Mouse (Mus musculus) layer of hippocampus, adult 9-11 months (tissue): ENCODE measurements at regions not wholly inside any gene's neighbourhood (a gene's known extent, or its start where the extent isn't known, plus 50 kb on each side); places are given as distances from the start of the nearest gene placed in this dataset.

ENCODE experiments used
- DNase-seq: peaks from one replicate; pipeline ENCODE4 v3.0.0; 2022

DNA sequence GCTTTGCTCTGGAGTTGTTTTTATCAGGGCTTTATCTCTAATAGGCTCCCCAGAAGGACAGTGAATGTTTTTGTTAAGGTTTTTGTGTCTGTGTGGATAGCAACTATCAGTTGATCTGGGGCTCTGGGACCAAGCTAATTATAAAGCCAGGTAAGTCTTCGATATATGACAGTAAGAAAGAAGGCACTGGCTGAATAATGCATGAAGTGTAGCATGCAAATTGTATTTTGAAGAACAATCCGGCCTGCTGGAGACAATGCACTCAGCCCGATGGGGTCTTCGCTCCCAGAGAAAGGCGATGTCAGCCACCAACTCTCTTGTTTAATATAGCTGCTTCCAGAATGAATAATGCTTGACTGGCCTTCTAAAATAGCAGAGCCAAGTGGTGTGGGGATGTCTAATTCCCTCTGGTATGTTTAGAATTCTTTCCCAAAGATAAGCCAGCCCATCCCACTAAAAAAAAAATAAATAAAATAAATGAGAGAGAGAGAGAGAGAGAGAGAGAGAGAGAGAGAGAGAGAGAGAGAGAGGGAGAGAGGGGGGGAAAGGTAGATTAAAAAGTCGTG is 68.6 kb downstream of the Dad1 start:
- DNase-seq: no peak

DNA sequence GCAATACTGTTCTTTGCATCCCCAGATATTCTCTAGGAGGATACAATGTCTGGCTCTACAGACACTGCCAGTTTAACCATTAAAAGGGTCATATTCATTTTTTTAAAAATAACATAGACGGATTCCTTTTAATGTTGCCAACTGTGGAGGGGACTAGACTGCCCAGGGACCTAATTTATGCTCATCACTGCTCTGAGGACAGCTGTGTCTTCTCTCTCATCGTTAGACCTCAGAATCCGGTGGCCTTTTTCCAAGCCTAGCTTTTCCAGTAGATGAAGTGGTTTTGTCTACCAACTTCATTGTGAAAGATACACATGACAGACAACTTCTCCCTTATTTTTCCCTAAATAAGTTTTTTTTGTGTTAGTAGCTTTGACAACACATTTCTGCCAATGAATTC is 70.0 kb downstream of the Dad1 start:
- DNase-seq: no peak

DNA sequence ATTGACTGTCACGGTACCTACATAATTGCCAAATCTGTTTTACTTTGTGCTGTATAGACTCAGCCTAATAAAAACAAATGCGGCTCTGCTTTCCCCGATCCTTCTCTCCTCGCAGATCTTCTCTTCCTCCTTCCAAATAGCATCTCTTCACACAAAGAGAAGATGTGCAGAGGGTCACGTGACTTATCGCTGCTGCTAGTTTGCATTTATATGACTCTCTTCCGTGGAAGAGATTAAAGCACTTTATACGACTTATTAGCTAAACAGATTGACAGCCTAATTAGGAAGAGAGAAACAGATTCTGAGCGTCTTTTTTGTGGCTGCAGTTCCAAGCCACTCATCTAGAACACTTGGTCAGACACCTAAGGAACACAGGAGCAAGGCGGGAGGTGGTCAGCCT is 71.1 kb downstream of the Dad1 start:
- DNase-seq: no peak

DNA sequence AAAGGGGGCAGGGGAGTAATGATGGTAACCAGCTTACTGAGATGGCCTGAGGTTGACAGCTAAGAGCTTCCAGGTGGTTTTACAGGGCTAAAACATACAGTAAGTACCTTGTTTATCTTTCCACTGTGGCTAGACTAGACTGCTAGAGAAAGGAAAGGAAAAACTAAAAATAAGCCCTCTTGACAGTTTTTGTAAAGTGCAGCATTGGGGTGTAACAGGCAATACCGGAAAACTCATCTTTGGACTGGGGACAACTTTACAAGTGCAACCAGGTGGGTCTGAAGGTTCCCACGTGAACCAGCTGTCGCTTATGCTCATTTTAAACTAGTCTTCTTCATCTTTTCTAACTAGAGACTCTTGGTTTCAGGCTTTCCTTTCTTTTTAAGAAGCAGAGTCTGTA is 72.6 kb downstream of the Dad1 start:
- DNase-seq: no peak

DNA sequence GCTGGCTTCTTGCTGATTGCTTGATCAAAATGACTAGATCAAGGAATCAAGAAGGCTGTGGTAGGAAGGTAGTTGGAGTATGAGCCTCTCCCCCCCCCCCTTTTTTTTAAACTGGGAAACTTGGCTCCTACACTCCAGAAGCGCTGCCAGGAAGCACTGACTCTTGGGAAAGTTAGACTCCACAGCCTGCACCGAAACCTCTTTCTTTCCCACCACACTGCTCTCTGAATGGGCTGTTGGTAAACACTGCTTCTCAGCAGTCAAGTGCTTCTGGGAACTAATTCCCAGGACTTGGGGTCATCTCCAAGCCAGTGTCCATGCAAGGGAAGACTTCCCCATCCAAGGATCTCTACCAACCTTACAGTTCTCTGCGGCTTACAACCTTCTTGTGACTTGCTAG is 73.2 kb downstream of the Dad1 start:
- no peak for DNase-seq

DNA sequence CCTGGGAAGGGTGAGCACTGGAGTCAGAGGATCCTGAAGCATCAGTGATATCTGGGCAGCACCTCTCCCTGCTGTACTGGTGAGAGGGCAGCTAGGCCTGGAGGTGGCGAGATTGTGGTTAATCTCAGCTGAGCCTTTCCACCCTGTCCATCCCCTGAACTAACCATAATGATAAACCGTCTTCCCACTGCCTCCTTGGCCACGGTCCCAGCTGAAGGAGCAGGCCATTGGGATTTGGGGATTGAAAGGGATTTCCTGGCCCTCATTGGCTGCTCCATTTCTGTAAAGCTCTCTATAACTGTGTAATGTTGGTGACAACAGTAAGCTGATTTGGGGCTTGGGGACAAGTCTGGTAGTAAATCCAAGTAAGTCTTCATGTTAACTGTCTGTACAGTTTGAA is 73.6 kb downstream of the Dad1 start:
- DNase-seq: no peak

DNA sequence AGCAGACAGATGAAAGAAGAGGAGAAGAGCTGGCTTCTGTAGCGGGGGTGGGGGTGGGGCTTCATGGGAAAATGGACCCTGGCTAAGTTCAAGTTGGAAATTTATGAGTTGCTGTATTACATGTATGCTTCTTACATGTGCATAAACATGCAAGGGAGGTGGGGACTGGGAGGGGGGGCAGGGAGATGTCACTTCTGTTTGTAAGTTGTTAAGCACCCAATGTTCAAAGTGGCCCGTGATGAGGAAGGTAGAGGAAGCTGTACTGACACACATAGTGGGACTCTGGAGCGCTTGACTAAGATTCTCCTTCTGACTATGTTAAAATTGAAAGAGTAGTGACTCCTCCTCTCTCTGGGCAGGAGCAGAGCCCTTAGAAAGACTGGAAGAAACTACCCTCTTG is 75.0 kb downstream of the Dad1 start:
- no peak for DNase-seq

DNA sequence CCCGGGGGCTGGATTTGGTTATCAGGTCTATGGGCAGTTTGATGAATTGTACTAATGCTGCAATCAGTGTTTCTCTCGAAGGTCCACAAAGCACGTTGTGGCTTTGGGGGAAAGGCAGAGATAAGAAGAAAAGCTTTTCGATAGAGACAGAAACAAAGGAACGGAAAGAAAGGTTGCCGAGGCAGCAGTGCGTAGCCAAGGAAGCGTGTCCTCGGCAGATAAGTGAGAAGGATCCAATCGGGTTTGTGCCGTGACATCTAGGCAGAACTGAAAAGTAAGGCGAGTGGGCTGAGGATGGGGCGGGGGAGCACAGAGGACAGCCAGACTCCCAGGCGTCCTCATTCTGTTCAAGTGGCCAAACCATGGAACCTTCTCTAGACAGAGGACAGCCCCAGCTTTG is 77.4 kb downstream of the Dad1 start:
- DNase-seq: no peak

DNA sequence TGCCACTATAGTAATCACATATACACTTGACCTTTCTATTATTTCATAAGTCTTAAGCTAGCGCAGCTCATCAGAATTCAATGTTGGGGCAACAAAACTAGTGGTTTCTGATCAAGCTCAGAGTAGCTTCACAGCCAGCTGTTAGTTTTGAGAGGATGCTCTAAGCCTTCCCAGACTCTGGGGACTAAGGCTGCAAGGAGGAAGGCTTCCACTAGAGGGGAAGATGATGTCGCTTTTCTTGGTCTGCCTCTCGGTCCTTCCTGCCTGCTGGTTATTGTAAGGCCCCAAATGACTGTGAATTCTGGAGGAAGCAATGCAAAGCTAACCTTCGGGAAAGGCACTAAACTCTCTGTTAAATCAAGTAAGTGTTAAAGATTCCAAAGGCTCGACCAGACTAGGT is 78.4 kb downstream of the Dad1 start:
- no peak for DNase-seq

DNA sequence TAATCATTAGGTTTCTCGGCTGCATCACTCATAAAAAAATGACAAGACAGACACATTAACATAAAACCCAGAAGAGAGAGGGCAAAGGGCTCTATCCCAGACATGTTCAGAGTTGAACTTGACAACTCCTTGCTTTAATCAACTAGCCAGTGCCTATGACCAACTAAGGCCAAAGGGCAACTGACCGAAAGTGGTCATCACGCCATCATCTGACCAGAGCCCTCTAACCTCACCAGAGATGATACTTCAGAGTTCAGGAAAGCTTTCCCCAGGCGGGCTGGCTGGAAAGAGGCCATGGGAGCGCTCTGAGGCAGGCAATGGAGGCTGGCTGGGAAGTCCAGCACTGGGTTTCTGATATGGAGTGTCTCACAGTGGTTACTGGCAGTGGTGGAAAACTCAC is 80.6 kb downstream of the Dad1 start:
- no peak for DNase-seq

DNA sequence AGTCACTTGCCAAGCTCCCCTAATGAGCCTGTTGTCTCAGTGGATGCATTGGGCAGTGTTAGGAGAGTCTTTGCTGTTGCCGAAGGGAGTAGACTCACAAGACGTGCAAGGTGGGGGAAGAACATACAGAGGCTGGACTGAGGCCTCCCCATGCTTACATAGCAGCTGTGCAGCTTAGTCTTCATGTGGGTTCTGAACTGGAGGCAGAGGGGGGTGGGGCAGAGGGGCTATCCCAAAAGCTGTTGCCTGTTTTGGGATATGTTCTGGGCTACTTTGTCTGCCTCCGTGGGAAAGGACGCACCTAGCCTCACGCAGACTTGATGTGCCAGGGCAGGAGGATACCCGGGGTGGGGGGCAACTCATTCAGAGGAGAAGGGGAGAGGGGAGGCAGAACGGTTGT is 84.7 kb downstream of the Dad1 start:
- no peak for DNase-seq

DNA sequence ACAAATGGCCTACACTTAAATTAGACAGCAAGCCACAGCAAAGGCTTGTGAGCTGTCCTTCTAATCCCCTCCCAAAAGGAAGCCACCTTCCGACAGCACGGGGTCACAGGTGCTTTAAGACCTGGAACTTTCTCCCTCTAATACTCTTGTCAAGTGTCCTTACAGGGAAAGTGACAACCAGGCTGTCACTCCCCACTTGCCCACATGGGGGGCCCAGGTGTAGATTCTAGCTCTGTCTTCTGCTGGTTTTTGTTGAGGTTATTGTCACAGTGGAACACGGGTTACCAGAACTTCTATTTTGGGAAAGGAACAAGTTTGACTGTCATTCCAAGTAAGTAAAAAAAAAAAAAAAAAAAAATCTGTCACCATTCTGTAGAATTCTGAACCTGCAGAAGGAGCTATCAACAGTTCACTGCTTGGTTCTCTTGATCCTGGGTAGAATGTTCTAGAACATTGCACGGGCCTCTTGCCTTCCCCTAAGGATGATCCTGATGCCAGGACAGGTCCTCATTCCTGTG is 85.4 kb downstream of the Dad1 start:
- DNase-seq: no peak

DNA sequence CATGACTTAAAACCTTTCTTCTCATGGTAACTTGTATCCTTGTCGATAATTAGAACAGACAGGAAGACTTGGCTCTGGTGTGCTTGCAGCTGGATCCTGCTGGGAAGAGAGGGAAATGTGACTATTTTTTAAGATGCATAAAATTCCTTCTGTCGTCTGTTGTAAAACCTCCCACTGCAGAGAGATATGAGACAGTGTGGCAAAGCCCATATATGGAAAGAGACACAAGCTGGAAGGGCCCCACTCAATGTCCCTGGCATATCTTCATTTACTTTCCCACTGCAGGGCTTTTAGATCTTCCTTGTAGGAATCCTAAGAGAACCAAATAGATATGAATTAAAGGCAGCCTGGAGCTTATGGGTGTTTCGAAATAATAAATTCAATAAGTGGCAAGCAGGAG is 87.8 kb downstream of the Dad1 start:
- DNase-seq: no peak

DNA sequence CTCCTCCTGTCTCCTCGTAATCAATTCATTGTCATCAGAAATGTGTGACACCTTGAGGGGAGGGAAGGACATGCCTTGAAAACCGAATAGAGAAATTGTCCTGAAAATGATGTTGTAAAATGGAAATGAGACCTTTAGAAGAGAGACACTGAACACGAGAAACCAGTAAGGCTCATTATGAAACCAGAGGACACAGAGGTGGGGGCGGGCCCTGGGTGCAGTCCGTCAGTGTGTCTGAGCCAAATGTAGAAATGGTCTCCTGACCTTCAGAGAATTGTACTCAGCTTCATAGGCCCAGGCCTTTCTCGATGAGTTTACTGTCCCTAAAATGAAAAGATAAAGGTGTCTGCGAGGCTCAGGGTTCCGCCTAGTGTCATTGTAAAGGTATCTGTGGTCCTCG is 89.0 kb downstream of the Dad1 start:
- no peak for DNase-seq

DNA sequence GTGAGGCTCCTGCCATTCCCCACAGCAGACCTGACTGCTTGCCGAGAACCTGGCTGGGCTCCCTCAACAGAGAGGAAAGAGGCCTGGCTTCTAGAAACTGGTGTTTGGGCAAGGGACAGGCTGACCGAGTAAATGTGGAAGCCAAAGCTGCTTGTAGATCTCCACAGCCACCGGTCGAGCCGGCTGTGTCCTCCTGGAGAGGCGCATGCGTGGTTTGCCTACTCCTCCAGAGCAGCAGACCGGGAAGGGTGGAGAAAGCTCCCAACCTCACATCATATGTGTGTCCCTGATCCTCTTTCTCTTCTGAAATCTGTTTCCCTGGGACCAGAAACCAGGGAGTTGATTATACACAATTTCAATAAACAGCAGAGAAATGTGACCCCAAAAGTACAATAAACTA is 92.0 kb downstream of the Dad1 start:
- DNase-seq: no peak

DNA sequence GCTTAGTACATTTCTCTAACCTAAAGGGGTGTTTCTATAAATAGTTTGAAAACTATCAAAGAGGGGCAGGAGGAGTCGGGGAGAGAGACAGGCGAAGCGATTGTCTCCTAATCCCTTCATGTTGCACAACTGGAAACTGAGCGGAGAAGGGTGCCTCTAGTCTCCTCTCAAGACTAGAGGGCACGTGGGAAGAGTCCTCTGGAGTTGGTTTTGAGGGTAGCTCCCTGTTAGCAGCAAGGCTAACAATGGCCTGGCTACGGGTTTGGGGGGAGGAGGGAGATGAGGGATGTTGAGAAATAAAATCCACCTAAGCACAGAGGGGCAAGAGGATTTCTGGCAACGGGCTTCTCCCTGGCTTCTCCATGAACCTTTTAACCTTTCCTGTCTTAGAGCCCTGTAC is 92.7 kb downstream of the Dad1 start:
- DNase-seq: no peak

DNA sequence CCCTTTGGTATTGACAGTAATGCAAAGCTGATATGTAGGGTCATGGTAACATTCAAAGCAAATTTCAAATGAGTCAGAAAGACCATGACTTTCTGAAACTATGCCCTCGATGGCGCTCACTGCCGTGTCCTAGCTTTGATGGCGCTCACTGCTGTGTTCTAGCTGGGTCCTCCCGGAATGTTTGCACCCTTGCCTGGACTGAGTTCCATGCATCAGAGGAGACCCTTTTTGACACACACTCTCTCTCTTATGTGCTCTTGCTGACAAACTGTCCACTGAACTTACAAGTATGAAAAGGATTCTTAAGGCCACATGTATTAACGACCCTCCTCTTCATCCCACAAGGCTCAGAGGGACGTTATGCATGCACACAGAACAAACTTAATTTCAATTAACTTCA is 94.1 kb downstream of the Dad1 start:
- no peak for DNase-seq

DNA sequence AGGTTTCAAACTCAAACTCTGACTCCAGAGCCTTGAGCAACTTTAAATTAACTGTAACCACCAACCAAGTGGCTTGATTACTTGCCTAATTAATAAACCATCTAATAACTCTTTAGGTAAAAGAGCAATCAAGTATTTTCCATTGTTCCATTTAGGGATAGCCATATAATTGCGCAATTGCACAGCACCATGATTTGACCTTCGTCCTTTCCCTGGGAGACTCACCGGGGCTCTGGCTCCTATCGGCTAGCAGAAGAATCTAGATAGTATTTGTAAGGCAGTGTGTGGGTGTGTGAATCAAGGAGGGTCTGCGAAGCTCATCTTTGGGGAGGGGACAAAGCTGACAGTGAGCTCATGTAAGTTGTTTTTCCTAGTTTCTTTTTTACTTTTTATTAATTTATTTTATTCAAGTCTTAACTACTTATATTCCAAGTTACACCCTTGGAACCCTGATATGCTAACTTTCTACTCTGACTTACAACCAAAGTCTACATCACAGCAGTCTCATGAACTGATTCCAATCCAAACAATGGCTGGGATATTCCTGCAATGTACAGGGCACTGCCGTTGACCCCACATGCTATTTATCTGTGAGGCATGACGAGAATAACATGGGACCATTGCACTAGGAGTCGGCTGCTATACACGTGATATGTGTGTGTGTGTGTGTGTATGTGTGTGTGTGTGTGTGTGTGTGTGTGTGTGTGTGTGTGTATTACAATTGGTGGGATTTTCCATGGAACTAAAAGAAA is 95.5 kb downstream of the Dad1 start:
- no peak for DNase-seq

DNA sequence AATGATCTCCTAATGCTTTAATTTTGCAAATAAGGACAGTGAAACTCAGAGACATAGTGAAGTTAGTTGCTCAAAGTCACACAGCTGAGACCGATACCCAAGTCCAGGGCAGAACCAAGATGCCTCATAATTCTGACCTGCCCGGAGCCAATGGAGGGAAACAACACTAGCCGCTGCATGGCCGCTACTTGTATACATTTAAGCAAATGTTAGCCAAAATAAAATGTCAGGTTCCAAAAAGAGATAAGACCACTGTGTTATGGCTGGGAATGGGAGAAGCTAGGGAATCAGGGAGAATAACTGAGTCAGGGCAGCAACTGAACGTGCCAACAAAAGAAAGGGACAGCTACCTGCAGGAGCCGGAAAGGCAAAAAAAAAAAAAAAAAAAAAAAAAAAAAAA is 97.4 kb downstream of the Dad1 start:
- no peak for DNase-seq

DNA sequence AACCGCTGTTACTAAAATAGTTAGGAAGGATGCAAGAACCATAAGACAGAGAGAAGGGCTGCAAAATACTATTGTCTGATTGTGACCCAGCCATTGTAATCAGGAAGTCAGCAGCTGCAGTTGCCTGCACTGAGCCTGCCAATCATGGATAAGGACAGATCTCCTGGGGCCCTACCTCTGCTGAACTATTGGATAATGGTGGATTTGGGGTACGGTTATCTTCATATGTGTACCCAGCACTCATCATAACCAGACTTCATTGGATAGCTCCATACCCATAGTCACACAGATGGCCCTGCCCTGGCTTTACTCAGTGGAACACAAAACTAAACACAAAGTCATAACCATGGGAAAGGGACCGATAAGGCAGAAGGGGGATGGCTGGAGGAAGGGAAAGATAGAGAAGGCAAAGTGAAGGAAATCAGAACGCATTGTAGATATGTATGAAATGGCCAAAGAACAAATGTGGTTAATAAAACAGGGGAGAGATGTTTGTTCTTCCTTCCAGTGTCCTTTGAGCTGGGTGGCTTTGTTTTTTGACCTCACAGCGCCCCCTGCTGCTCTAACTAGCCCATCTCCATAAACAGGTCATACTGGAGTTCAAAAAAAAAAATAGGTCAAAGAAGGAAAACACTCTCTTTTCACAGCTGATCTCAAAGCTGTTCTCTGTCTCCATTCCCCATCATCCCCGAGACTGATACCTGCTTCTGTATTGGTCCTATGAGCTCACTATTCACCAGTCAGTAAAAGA is 101.2 kb downstream of the Dad1 start:
- no peak for DNase-seq

DNA sequence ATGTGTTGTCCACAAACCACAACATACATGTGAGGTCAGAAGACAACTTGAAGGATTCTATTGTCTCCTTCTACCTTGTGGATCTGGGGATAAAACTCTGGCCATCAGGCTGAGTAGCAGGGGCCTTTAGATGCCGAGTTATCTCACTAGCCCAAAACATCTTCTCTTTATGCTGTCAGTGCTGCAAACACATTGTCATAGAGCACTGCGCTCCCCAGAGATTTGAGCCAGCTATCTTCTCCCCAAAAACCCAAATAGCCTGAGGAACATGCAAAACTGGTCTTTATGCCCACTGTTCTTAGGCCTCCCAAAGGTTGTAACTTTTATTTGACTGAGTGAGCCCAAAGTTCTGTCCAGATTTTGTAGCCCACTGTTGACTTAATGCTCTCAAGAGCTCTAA is 102.0 kb downstream of the Dad1 start:
- no peak for DNase-seq

DNA sequence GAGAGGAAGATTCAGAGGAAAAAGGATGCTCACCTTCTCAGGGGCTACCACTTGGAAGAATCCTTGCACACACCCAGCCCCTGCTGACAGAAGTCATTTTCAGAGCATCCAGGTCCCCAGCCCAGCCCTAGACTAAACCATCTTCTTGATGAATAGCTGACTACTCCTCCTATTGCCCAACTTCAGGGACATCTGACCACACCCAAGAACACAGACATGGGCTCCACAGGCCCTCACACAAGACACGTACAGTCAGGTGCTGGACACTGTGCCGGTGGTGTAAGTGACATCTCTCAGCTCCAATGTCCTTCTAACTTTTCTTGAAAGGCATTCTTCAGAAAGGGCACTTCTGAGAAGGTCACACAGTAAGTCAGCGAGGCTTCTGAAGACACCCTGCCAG is 102.6 kb downstream of the Dad1 start:
- DNase-seq: no peak

DNA sequence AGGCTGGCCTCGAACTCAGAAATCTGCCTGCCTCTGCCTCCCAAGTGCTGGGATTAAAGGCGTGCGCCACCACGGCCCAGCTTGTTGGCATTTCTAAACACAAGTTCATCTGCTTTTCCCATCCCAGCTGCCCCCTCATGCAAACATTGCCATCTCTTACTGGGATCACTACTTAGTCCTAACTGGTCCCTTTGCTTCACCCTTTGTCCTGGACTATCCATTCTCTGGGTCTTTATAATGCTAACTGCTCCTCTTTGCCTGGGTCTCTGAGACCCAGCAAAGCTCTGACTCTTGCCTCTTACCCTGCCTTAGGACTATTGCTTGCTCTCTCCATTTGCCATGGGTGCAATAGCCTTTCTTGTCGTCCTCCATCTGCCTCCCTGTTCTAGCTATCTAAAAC is 103.7 kb downstream of the Dad1 start:
- DNase-seq: no peak

DNA sequence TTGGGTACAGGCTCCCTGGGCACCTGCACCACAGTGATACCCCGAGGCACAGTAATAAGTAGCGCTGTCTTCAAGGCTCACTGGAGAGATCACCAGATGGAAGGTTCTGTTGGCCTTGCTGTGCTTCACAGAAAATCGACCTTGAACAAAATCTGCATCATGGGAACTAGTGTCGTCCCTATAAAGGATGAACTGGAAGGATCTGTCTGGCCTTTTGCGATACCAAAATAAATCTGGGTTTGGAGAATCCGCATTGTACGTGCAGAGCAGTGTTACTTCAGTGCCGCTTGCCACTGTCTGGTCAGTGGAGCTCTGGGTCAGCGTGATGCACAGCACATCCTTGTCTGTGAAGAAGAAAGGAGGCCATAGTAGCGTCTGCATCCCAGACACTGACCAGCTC is 105.3 kb downstream of the Dad1 start:
- DNase-seq: no peak
